Mouse (Mus musculus) adrenal gland (tissue): ENCODE data around the gene Vmn1r170.
"Not testable (repeated sequence)": the region's sequence is repeated elsewhere in the genome, so short reads cannot be mapped to it uniquely, and the experiment has no call there.

Experiments
- intact Hi-C: fragments of 180-260 bp; cut with DNase I; formaldehyde crosslinking; loops from one replicate; pipeline ENCODE4 v1.15.1; 2025
- long read RNA-seq, 2 experiments: library from polyadenylated mRNA; unstranded; transcript quantifications; one replicate each; pipeline ENCODE4 v2.0.0; 2020; ENCODE audit warnings: borderline replicate concordance in 1 of 2; ENCODE audit not compliant: insufficient replicate concordance in 1 of 2

The Vmn1r170 gene
- long read RNA-seq, experiment 1 = 0 reads
- long read RNA-seq, experiment 2 = 0 reads

- intact Hi-C loops = not testable (repeated sequence)
Observed at GRCm38 (mm10) chr7:23605875-23606274, at the start of gene Vmn1r170. Vmn1r170 (plus strand) TSS chr7:23606175.

- intact Hi-C loops = not testable (repeated sequence)
Observed at GRCm38 (mm10) chr7:23575226-23575625, 30.7 kb upstream of the Vmn1r170 start, which contains the start of gene Vmn1r169. Vmn1r169 (plus strand) TSS chr7:23575526.

DNA sequence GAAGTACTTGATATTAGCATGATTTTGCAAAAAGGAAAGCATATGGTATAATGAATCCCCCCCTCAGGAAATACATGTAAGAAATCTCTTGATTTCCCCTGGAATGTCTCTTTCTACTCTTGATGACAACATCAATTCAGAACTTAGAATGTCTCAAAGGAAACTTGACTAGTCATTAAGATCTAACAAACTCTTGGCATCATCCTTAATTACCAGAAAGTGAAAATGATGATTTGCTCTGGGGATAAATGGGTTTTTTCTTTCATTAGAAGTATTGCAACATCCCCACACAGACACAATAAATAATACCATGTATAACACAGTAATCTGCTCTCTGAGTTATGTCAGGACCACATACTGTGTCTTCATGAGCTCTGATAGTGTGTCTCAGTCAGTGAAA, 24.4 kb downstream of the Vmn1r170 start, which contains the start of gene Vmn1r171:
Vmn1r171 (plus strand) TSS at position 301 of the 400 bp plus-strand sequence.
- intact Hi-C loops = no loop called here
